Mouse (Mus musculus) kidney, adult 2 months (tissue): Measurements from ENCODE around the gene Rps6kc1. TPM values are rescaled to one million over a fixed set of nuclear protein-coding genes. Genes with fewer than 3 reads are reported as not detected.
A peak's percentile ranks its signal among the peaks of the same experiment; 100 is the strongest.

Experiments
- DNase-seq: peaks from one replicate; pipeline ENCODE4 v3.0.0; 2021
- H3K27ac ChIP-seq: fragments of 200-500 bp; 2 replicates; pipeline ENCODE4 v1.5.1; 2012; ENCODE audit warnings: low read depth, low read length, control low read depth, inconsistent platforms; ENCODE audit not compliant: insufficient read depth
- H3K27me3 ChIP-seq: fragments of 200-500 bp; replicated peaks from 2 replicates; pipeline ENCODE4 v1.6.1; 2012; ENCODE audit warnings: mild to moderate bottlenecking, moderate library complexity, low read length, inconsistent platforms; ENCODE audit not compliant: control insufficient read depth, insufficient read depth
- H3K36me3 ChIP-seq: fragments of 200-500 bp; 2 replicates; pipeline ENCODE4 v1.6.1; 2012; ENCODE audit warnings: mild to moderate bottlenecking, moderate library complexity, low read length, inconsistent platforms; ENCODE audit not compliant: control insufficient read depth, insufficient read depth
- H3K4me1 ChIP-seq: fragments of 200-500 bp; 2 replicates; pipeline ENCODE4 v1.6.1; 2011; ENCODE audit warnings: low read length; ENCODE audit not compliant: control insufficient read depth, insufficient read depth
- H3K4me3 ChIP-seq: fragments of 200-500 bp; 2 replicates; pipeline ENCODE4 v1.5.1; 2011; ENCODE audit warnings: mild to moderate bottlenecking, low read depth, low read length, control low read depth; ENCODE audit not compliant: insufficient read depth
- CTCF ChIP-seq: fragments of 200-500 bp; conservative IDR thresholded peaks from 2 replicates; pipeline ENCODE4 v1.5.1; 2011; ENCODE audit warnings: low read depth, mild to moderate bottlenecking, control low read depth, low read length, moderate library complexity, mixed read lengths; ENCODE audit not compliant: insufficient read depth, insufficient read length
- POLR2A ChIP-seq: fragments of 200-500 bp; IDR thresholded peaks from one replicate; pipeline ENCODE4 v1.6.1; 2011; ENCODE audit warnings: low read depth, low read length, control low read depth
- WGBS: fragments of 180-500 bp; shearing (Covaris S2); methylation state at CpG from one replicate; pipeline ENCODE4 v1.1.7; 2018; 5-methylcytosine and 5-hydroxymethylcytosine counted together
- polyA plus RNA-seq: library from polyadenylated mRNA; depleted of rRNA; stranded (reverse); fragments of >200 nt; gene quantifications from 2 replicates; pipeline ENCODE4 v1.2.3, GENCODE M21; 2012

Gene Rps6kc1
- polyA plus RNA-seq, 1 experiment = 8.3 TPM

DNA sequence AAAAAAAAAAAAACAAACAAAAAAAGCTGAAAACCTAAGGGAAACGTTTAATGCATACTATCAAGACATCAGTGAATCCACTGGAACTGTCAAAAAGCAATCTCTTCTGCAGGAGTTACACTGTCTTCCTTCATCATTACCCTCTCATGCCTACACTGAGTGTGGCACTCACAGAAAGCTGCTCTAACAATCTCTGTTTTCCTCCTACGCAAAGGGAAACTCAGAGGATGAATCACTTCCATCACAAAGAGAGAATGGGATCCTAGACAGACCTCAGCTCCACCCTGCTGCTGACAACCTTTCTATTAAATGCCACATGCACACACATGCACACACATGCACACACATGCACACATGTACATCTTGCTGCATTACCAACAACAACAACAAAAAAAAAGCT, 75.5 kb downstream of the Rps6kc1 start:
- no peak for DNase-seq
- H3K27ac ChIP-seq = no peak overlapping the region
- no peak overlapping the region for H3K4me3 ChIP-seq
- H3K4me1 ChIP-seq = peaks cover 3% of the 10 kb centered on the region; the same call in 1 of the 2 replicates
- 80% methylated on average over 2 of the region's 2 CpGs for WGBS
- TF ChIP-seq POLR2A (no peak), CTCF (no peak)
- no peaks in the 10 kb centered on the region for H3K36me3 ChIP-seq
- no peaks in the 10 kb centered on the region for H3K27me3 ChIP-seq

GRCm38 (mm10) chr1:190834201-190834907, 77.2 kb downstream of the Rps6kc1 start:
- DNase-seq = no peak
- H3K4me3 ChIP-seq = no peak overlapping the region
- 85% methylated on average over 7 of the region's 7 CpGs for WGBS
- peaks cover 3% of the 10 kb centered on the region; the same call in 1 of the 2 replicates for H3K4me1 ChIP-seq
- H3K27ac ChIP-seq = no peak overlapping the region
- TF ChIP-seq POLR2A (no peak), CTCF (no peak)
- no peaks in the 10 kb centered on the region for H3K36me3 ChIP-seq
- no peaks in the 10 kb centered on the region for H3K27me3 ChIP-seq

- 89% methylated on average over 8 of the region's 8 CpGs for WGBS
- H3K4me1 ChIP-seq = peaks cover 3% of the 10 kb centered on the region; the same call in 1 of the 2 replicates
- no peak overlapping the region for H3K4me3 ChIP-seq
- no peak for DNase-seq
- H3K36me3 ChIP-seq = no peaks in the 10 kb centered on the region
- H3K27ac ChIP-seq = no peak overlapping the region
- TF ChIP-seq POLR2A = no peak
- TF ChIP-seq CTCF = no peak
- H3K27me3 ChIP-seq = no peaks in the 10 kb centered on the region
Observed at GRCm38 (mm10) chr1:190832965-190833630, 78.5 kb downstream of the Rps6kc1 start.

DNA sequence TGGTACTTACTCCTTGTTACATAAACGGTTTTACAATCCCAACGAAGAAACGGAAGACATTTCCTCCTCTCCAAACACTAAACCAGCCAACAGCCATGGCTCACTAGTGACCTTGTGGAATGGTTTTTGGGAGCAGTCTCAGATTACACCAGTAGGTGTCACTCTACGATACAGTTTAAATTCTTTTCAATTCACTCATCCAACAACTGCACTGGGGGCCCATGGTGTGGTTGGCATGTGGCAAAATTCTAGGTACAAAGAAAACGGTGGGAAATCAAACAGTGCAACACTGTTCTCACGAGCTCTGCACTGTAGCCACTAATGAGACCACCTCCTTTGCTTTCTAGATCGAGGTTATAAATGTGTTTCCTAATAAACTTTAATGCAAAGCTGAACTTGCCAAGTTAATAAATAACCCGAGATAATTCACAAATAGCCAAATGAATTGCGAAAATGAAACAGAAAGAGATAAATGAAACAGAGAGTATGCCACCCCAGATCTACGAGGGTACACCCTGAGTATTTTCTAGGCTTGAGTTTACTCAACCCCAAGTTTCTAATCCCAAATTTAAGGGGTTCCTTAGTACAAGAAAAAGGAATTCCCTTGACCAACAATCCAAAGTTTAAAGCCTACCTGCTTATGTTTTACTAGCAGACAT, 79.6 kb downstream of the Rps6kc1 start:
- Histone ChIP-seq H3K4me1 (peaks cover 3% of the 10 kb centered on the region; the same call in 1 of the 2 replicates), H3K4me3 (no peak overlapping the region), H3K27ac (no peak overlapping the region)

GRCm38 (mm10) chr1:190826486-190827034, 85.0 kb downstream of the Rps6kc1 start:
- Histone ChIP-seq H3K27me3 (no peaks in the 10 kb centered on the region), H3K36me3 (no peaks in the 10 kb centered on the region), H3K4me3 (no peak overlapping the region), H3K4me1 (no peaks in the 10 kb centered on the region), H3K27ac (no peak overlapping the region)
- WGBS = 81% methylated on average over 9 of the region's 9 CpGs
- DNase-seq = no peak
- no peak for TF ChIP-seq CTCF
- TF ChIP-seq POLR2A = no peak

More for the DNA sequence above, 79.6 kb downstream of the Rps6kc1 start:
- peak; percentile 72 for DNase-seq
- WGBS = 22% methylated on average over 10 of the region's 10 CpGs
- H3K27me3 ChIP-seq = no peaks in the 10 kb centered on the region
- H3K36me3 ChIP-seq = no peaks in the 10 kb centered on the region
- TF ChIP-seq POLR2A (no peak), CTCF (peak; percentile 42)

GRCm38 (mm10) chr1:190823745-190824144, 87.8 kb downstream of the Rps6kc1 start:
- no peaks in the 10 kb centered on the region for H3K4me1 ChIP-seq
- no peak for TF ChIP-seq CTCF
- TF ChIP-seq POLR2A = no peak
- H3K36me3 ChIP-seq = no peaks in the 10 kb centered on the region
- no peak for DNase-seq
- no peak overlapping the region for H3K27ac ChIP-seq
- WGBS = 90% methylated on average over 4 of the region's 4 CpGs
- H3K4me3 ChIP-seq = no peak overlapping the region
- H3K27me3 ChIP-seq = no peaks in the 10 kb centered on the region

GRCm38 (mm10) chr1:190816141-190816540, 95.4 kb downstream of the Rps6kc1 start:
- H3K27ac ChIP-seq = no peak overlapping the region
- no peak for DNase-seq
- H3K27me3 ChIP-seq = no peaks in the 10 kb centered on the region
- no peaks in the 10 kb centered on the region for H3K4me1 ChIP-seq
- no peak for TF ChIP-seq POLR2A
- TF ChIP-seq CTCF = no peak
- H3K4me3 ChIP-seq = no peak overlapping the region
- 88% methylated on average over 11 of the region's 11 CpGs for WGBS
- H3K36me3 ChIP-seq = no peaks in the 10 kb centered on the region
